Mouse (Mus musculus): ENCODE data around the gene Zfp526. TPM values are rescaled to one million over a fixed set of nuclear protein-coding genes. Genes with fewer than 3 reads are reported as not detected.
A peak's percentile ranks its signal among the peaks of the same experiment; 100 is the strongest.

The Zfp526 gene
- total and polyA plus RNA-seq, 3 experiments: 9.5 to 14.8 TPM; not detected in 1

GRCm38 (mm10) chr7:25213099-25213498, 8.1 kb upstream of the Zfp526 start:
- Histone ChIP-seq H3K79me2 (ENCODE audit: control insufficient read depth, insufficient read depth, low read length, poor library complexity) (peaks cover 3% of the 10 kb centered on the region), H3K9me3 (replicated peaks; ENCODE audit: insufficient read depth, low read length) (no peaks in the 10 kb centered on the region), H3K27me3 (ENCODE audit: control insufficient read depth in 1 of 2, insufficient read depth in 2 of 2, low read length in 2 of 2) (no peaks in the 10 kb centered on the region), H3K27ac (ENCODE audit: control insufficient read depth, low read depth, low read length) (peak overlapping the region; percentile 92), H3K4me1 (ENCODE audit: control insufficient read depth in 1 of 2, insufficient read depth in 2 of 2, low read length in 2 of 2) (peaks cover 3 to 40% of the 10 kb centered on the region in 2 experiments), H3K4me3 (ENCODE audit: control insufficient read depth in 1 of 2, insufficient read depth in 1 of 2, low read depth in 2 of 2, low read length in 2 of 2) (no peak overlapping the region), H3K36me3 (ENCODE audit: control insufficient read depth in 1 of 2, insufficient read depth in 2 of 2, low read length in 2 of 2) (peaks cover 7 to 24% of the 10 kb centered on the region in 2 experiments), H3K9ac (ENCODE audit: control insufficient read depth, low read depth, low read length, poor library complexity, severe bottlenecking) (no peak overlapping the region)
- DNase-seq (ENCODE audit: low read depth, low spot score): peak; percentile 86
- TF ChIP-seq EP300 (IDR thresholded peaks at IDR 0.05; ENCODE audit: low read depth in 1 of 2, low read length in 2 of 2) (peak; percentile 85 to 95), POLR2AphosphoS5 (IDR thresholded peaks at IDR 0.05; ENCODE audit: borderline replicate concordance, low read depth, low read length) (no peak), TAL1 (IDR thresholded peaks at IDR 0.05; ENCODE audit: low read length) (no peak), RAD21 (IDR thresholded peaks at IDR 0.05; ENCODE audit: low read depth, low read length) (no peak), USF2 (IDR thresholded peaks at IDR 0.05; ENCODE audit: borderline replicate concordance in 1 of 2, insufficient read depth in 1 of 2, low read depth in 1 of 2, low read length in 2 of 2) (no peak), GATA1 (IDR thresholded peaks at IDR 0.05; ENCODE audit: low read depth, low read length) (peak; percentile 64), MEF2A (IDR thresholded peaks at IDR 0.05; ENCODE audit: extremely low read depth, insufficient replicate concordance, low read depth, low read length, poor library complexity, severe bottlenecking) (no peak), BHLHE40 (IDR thresholded peaks at IDR 0.05; ENCODE audit: borderline replicate concordance, low read depth, low read length) (no peak), MAFK (IDR thresholded peaks at IDR 0.05; ENCODE audit: borderline replicate concordance, low read depth, low read length) (no peak), POLR2A (IDR thresholded peaks at IDR 0.05; ENCODE audit: control insufficient read depth in 1 of 2, insufficient read depth in 1 of 2, low read depth in 1 of 2, low read length in 2 of 2, poor library complexity in 1 of 2) (no peak; a peak in 1 of 4 replicates), MAZ (IDR thresholded peaks at IDR 0.05; ENCODE audit: low read depth, low read length) (no peak), MYC (IDR thresholded peaks at IDR 0.05; ENCODE audit: low read depth, low read length) (peak; percentile 64; the same call in 1 of the 2 replicates), CTCF (IDR thresholded peaks at IDR 0.05 in 2 of 3, conservative IDR thresholded peaks at IDR 0.05 in 1 of 3; ENCODE audit: control insufficient read depth in 1 of 3, insufficient read depth in 1 of 3, low read depth in 2 of 3, low read length in 3 of 3, poor library complexity in 1 of 3, severe bottlenecking in 1 of 3) (no peak), MAX (IDR thresholded peaks at IDR 0.05; ENCODE audit: low read length) (no peak), NELFE (IDR thresholded peaks at IDR 0.05; ENCODE audit: low read depth, low read length) (no peak), SIN3A (IDR thresholded peaks at IDR 0.05; ENCODE audit: low read length) (peak; percentile 89), MXI1 (IDR thresholded peaks at IDR 0.05; ENCODE audit: low read depth, low read length) (peak; percentile 75), TBP (IDR thresholded peaks at IDR 0.05; ENCODE audit: low read depth, low read length) (0 out of 2 replicates have a peak, but pooled peaks have one; percentile 29), ZNF384 (IDR thresholded peaks at IDR 0.05; ENCODE audit: low read depth, low read length) (no peak), ETS1 (IDR thresholded peaks at IDR 0.05; ENCODE audit: low read depth, low read length) (peak; percentile 78), USF1 (IDR thresholded peaks at IDR 0.05; ENCODE audit: low read depth, low read length) (no peak), ELF1 (IDR thresholded peaks at IDR 0.05; ENCODE audit: low read depth, low read length) (peak; percentile 29; the same call in 1 of the 2 replicates), HCFC1 (IDR thresholded peaks at IDR 0.05; ENCODE audit: low read depth, low read length) (no peak), JUND (IDR thresholded peaks at IDR 0.05; ENCODE audit: low read depth, low read length) (no peak), E2F4 (IDR thresholded peaks at IDR 0.05; ENCODE audit: borderline replicate concordance, low read depth, low read length) (no peak), ZC3H11A (IDR thresholded peaks at IDR 0.05; ENCODE audit: low read depth, low read length) (no peak), KAT2A (conservative IDR thresholded peaks at IDR 0.05; ENCODE audit: low read depth, low read length) (no peak), NRF1 (IDR thresholded peaks at IDR 0.05; ENCODE audit: insufficient read depth, low read depth, low read length, poor library complexity, severe bottlenecking) (no peak), GABPA (IDR thresholded peaks at IDR 0.05; ENCODE audit: low read depth, low read length) (no peak), POLR2AphosphoS2 (IDR thresholded peaks at IDR 0.05; ENCODE audit: low read length) (no peak), RCOR1 (IDR thresholded peaks at IDR 0.05; ENCODE audit: low read depth, low read length) (peak; percentile 96), CHD1 (IDR thresholded peaks at IDR 0.05; ENCODE audit: low read depth, low read length) (no peak), ZKSCAN1 (IDR thresholded peaks at IDR 0.05; ENCODE audit: low read depth, low read length) (no peak), UBTF (IDR thresholded peaks at IDR 0.05; ENCODE audit: borderline replicate concordance, insufficient read depth, low read depth, low read length) (no peak), CHD2 (IDR thresholded peaks at IDR 0.05; ENCODE audit: low read length) (no peak), ZMIZ1 (IDR thresholded peaks at IDR 0.05; ENCODE audit: low read depth, low read length) (no peak), SMC3 (IDR thresholded peaks at IDR 0.05; ENCODE audit: low read depth, low read length) (peak; percentile 14; the same call in 1 of the 2 replicates), TCF12 (IDR thresholded peaks at IDR 0.05; ENCODE audit: low read depth, low read length) (peak; percentile 68)
